Mouse (Mus musculus) liver (tissue): ENCODE measurements around the gene Lbhd1.
A peak's percentile ranks its signal among the peaks of the same experiment; 100 is the strongest.

Experiments used
- DNase-seq: peaks from one replicate; pipeline ENCODE4 v3.0.0-alpha.2; 2020; ENCODE audit warnings: mixed read lengths

Gene Lbhd1

DNA sequence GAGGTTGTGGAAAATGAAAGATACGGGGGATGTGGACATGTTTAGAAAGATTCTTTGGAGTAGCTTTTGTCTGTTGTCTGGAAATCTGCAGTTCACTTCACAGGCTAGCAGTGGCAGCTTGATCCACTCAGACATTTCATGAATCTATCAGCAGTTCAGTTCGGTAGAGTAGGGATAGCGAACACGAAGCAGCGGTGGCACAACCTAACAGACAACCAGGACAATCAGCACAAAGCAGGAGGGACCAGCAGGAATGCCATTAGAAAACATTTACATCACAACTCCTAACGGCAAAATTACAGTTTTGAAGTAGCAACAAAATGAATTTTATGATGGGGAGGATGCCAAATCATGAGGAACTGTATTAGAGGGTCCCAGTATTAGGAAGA is 36.1 kb downstream of the Lbhd1 start:
- DNase-seq: no peak

DNA sequence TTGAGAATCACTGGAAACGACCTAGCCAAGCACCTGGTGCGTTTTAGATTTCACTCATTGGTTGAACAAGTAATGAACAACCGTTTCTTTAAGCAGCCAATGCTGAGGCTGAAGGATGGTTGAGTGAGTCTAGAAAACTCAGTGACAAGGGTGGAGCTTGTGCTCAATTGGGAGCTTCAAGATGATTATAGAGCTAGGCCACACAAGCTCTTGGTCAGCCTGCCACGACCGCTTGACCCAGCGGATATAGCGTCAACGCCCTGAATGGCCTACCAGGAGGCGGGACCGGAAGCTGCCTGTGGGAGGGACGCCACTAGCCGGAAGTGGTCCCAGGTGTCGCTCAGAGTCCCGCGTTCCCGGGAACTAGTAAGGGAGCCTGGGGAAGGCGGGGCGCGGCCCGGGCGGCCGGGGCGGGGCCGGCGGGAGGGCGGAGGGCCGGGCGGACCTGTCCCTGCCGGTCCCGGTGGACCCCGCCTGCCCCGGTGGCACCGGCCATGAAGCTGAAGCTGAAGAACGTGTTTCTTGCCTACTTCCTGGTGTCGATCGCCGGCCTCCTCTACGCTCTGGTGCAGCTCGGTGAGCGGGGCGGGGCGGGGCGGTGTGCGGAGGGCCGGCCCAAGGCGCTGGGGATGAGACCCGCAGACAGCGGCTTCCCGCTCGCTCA is 36.7 kb downstream of the Lbhd1 start, which contains the start of gene B3gat3:
Gene B3gat3, plus strand, starts transcription at position 302 of the 664 bp plus-strand sequence.
- peak; percentile 94 for DNase-seq

DNA sequence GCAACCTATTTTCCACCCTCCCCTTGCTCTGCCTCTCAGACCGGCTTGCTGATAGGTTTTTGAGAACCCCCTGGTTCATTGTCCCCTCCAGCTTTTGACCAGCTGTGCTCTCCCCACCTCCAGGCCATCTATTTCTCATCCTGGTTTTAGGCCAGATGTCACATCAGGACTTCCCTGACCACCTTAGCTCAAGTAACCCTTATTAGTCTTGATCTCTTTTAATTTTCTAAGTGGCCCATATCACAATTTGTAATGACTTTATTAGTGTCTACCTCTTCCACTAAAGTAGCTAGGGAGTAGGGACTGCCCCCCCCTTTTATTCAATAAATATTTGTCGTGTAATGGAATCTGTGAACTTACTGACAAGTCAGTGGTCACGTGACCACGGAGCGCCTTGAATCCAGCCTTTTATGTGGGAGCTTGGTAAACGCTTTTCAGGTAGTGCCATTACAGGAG is 37.3 kb downstream of the Lbhd1 start:
- peak; percentile 70 for DNase-seq

DNA sequence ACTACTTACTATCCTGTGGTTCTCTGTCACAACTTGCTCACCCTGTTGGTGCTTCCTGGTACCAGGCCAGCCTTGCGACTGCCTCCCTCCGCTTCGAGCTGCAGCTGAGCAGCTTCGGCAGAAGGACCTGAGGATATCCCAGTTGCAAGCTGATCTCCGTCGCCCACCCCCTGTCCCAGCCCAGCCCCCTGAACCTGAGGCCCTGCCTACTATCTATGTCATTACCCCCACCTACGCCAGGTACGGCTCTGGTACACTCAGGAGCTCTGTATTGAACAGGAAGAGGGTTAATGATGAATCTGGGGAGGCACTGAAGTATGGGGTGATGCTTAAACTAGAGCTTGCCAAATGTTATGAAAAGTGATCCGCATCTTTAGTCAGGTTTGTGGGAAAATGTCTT is 38.2 kb downstream of the Lbhd1 start:
- no peak for DNase-seq

DNA sequence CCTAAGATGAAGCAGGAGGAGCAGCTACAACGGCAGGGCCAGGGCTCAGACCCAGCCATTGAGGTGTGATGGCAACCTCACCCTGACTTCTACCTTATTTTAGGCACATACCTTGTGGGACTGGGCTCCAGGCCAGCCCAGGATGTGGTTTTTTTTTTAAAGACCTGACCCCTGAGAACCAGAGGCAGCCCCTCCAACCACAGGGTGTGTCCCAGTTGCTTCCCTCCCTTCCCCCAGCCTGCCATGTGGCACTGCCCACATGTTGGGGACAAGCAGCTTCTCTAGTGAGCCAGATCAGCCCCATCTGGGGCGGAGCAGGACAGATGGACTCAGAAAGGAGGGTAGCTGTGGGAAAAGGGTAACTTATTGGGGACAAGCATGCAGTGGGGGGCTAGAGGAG is 43.2 kb downstream of the Lbhd1 start:
- peak; percentile 32 for DNase-seq

GRCm38 (mm10) chr19:8927891-8928525 is 44.5 kb downstream of the Lbhd1 start:
- peak; percentile 48 for DNase-seq

- no peak for DNase-seq
These were observed 45.2 kb downstream of the Lbhd1 start for GRCm38 (mm10) chr19:8928689-8929223.

GRCm38 (mm10) chr19:8929224-8930088 is 45.9 kb downstream of the Lbhd1 start, which contains the start of the genes Rom1 and Eml3:
Gene Rom1 (minus strand): TSS chr19:8929356.
Gene Eml3 (plus strand): TSS chr19:8929552.
- DNase-seq: peak; percentile 89

GRCm38 (mm10) chr19:8930117-8930516 is 46.6 kb downstream of the Lbhd1 start:
- DNase-seq: no peak

- DNase-seq: no peak
These were observed 47.2 kb downstream of the Lbhd1 start for GRCm38 (mm10) chr19:8930771-8931170.

GRCm38 (mm10) chr19:8936736-8937135 is 53.2 kb downstream of the Lbhd1 start:
- DNase-seq: no peak

DNA sequence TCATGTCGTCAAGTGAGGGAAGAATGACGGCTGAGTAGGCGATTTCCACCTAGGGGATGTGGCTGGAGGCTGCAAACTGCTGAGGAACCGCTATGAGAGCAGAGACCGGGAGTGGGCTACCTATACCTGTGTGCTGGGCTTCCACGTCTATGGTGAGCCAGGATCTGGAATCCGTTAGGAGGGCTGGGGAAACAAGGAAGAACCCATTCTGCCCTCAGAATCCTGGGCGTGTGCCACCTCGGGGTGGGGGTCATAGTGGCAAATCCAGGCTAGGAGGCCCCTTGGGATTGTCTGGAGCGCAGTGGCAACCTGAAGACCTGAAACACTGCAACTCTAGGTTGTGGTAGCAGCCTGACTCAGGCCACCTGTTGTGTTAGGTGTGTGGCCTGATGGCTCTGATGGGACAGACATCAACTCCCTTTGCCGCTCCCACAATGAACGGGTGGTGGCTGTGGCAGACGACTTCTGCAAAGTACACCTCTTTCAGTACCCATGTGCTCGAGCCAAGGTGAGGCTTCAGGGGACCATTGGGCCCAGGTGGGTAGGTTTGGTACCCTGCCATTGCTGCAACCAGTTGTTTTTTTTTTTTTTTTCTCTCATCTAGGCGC is 57.1 kb downstream of the Lbhd1 start:
- DNase-seq: no peak

- no peak for DNase-seq
These were observed 57.6 kb downstream of the Lbhd1 start for GRCm38 (mm10) chr19:8941136-8941514.

- DNase-seq: peak; percentile 97
These were observed 58.1 kb downstream of the Lbhd1 start, which contains the start of gene Mta2 for GRCm38 (mm10) chr19:8941515-8942217. Gene Mta2 (plus strand): TSS chr19:8941875.
